Mouse (Mus musculus) ovary, adult 2 months (tissue): Measurements from ENCODE around the gene Armc8. TPM values are rescaled to one million over a fixed set of nuclear protein-coding genes. Genes with fewer than 3 reads are reported as not detected.

Source experiments
- polyA plus RNA-seq: library from polyadenylated mRNA; depleted of rRNA; stranded (reverse); fragments of >200 nt; gene quantifications from 2 replicates; pipeline ENCODE4 v1.2.3, GENCODE M21; 2012; rRNA removed

The Armc8 gene
- 9.6 and 12.5 TPM in 2 replicates for polyA plus RNA-seq

DNA sequence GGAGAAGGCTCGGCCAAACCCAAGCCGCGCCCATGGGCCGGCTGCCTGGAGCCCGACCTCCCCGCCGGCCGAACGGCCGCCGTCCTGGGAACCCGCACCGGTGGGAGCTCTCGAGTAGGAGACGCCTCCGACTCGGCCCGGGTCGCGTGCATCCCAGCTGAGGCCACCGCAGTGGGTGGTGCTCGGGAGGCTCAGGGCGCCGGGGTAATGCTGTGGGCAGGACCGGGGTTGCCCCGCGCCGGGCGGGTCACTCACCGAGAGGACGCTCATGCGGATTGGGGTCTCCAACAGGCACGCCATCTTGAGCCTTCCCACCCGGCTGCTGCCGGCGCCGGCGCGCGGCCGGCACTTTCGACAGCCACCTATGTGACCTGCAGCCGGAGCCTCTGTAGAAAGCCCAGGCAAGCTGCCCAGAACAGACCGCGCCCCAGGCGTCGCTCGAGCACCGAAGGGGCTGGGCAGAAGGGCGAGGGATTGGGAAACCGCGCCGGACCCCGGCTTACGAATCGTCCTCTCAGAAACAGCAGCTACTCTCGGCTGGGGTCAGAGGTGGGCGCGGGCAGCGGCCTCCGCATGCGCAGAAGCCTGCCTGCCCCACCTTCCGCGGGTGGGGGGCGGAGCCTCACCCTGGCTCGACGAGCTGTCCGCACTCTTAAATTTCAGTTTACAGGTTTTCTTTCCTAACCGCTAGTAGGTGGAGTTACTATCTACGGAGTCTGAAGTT lies at the start of gene Armc8:
Gene Armc8 (minus strand): TSS at position 553 of the 724 bp plus-strand sequence.

DNA sequence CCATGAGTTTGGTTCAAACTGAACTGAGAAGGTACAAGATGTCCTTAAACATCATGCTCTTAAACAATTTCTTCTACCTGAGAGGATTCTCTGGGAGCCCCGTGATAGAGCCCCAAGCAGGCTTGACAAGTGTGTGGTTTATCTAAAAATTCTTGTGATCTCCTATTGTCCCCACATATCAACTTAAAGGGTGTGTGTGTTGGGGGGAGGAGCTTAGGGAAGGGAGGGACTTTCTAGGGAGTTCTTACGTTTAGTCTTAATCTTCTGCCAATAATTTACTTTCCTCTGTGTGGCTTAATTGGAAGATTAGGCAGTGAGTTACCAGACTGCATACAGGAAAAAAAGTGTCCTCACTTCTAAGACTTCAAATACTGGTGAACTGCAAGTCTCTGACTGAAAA lies 43.5 kb upstream of the Armc8 start, which contains the start of gene A4gnt:
Gene A4gnt (plus strand): TSS at position 301 of the 400 bp plus-strand sequence.

GRCm38 (mm10) chr9:99575677-99576480 lies 7.2 kb upstream of the Armc8 start, which contains the start of gene Dbr1:
Gene Dbr1, plus strand, starts transcription at chr9:99575799.

GRCm38 (mm10) chr9:99451161-99451560 lies 117.5 kb downstream of the Armc8 start, which contains the start of gene Nme9:
Gene Nme9, plus strand, starts transcription at chr9:99451475.

DNA sequence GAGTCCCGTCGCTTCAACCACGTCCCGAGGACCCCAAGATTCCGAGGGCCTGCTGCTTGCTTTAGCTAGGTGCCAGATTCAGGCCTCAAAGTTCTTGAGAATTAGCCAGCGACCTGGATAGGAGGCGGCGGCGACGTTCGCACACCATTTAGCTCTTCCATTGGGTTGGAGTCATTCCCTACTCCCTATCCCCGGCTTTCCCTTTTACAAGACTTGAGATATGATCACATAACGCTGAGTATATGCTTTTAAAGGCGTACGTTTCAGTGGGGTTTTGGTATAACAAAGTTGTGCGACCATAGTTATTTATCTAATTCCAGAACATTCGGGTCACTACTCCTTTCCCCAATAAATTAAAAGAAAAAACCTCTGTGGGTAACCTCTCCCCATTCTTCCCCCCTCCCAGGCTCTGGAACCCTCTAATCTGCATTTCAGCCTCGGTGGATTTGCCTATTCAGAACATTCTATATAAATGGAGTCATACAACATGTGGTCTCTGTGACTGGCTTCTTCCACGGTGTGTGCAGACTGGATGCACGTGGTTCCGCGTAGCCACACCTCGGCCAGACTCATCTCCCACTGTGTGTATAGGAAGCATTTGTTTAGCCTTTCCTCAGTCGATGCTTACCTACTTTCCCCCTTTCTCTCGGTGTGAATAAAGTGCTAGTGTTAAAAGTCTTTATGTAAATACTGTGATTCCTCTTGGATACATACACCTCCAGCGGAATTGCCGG lies 131.5 kb downstream of the Armc8 start, which contains the start of gene Mras:
Gene Mras (minus strand): TSS at position 351 of the 734 bp plus-strand sequence.

Other genes starting within 250 kb of the Armc8 start
- 7.5 and 8.5 TPM in 2 replicates for gene Esyt3, start 210.3 kb downstream of the Armc8 start, polyA plus RNA-seq
- 58.6 and 76.4 TPM in 2 replicates for gene Mras, start 131.5 kb downstream of the Armc8 start, polyA plus RNA-seq
- 9.5 and 12.6 TPM in 2 replicates for gene Nme9, start 117.4 kb downstream of the Armc8 start, polyA plus RNA-seq
- gene Dbr1, start 6.9 kb upstream of the Armc8 start, polyA plus RNA-seq, result 17.0 and 17.1 TPM in 2 replicates
- gene A4gnt, start 43.6 kb upstream of the Armc8 start, polyA plus RNA-seq, result not detected in 2 replicates
- gene Dzip1l, start 60.6 kb upstream of the Armc8 start, polyA plus RNA-seq, result 5.5 and 6.2 TPM in 2 replicates
- 2.0 and 3.6 TPM in 2 replicates for gene Cldn18, start 148.4 kb upstream of the Armc8 start, polyA plus RNA-seq